Mouse (Mus musculus) liver, embryonic 14.5 days (tissue): Measurements from ENCODE around the gene Mms19.

Experiments
- CTCF ChIP-seq: IDR thresholded peaks from 2 replicates; pipeline ENCODE4 v1.5.1; 2016; ENCODE audit warnings: antibody characterized with exemption, low read depth, control low read depth
- EP300 ChIP-seq: IDR thresholded peaks from 2 replicates; pipeline ENCODE4 v1.6.1; 2016; ENCODE audit warnings: antibody characterized with exemption, low read depth

GRCm38 (mm10) chr19:42011123-42011522 lies 30.2 kb upstream of the Mms19 start:
- no peak for TF ChIP-seq CTCF
- TF ChIP-seq EP300 = no peak
